Mouse (Mus musculus): ENCODE measurements around the gene Gm21887. TPM values are rescaled to one million over a fixed set of nuclear protein-coding genes. Genes with fewer than 3 reads are reported as not detected.
"Not testable (repeated sequence)": the region's sequence is repeated elsewhere in the genome, so short reads cannot be mapped to it uniquely, and the experiment has no call there.

Gene Gm21887
- polyA plus RNA-seq, 1 experiment from 2014 or later: 223 TPM

- not testable (repeated sequence) for H3K27me3 ChIP-seq (replicated peaks; ENCODE audit: control insufficient read depth, insufficient read depth, low read length); H3K4me3 ChIP-seq (ENCODE audit: low read depth, low read length); H3K27ac ChIP-seq (ENCODE audit: low read depth); H3K4me2 ChIP-seq (ENCODE audit: low read length); ATAC-seq (replicated peaks; ENCODE audit: low FRiP score, low TSS enrichment, low read depth); H3K36me3 ChIP-seq (ENCODE audit: control insufficient read depth, insufficient read depth, low read length); H3K9ac ChIP-seq (ENCODE audit: low read length); H3K4me1 ChIP-seq (replicated peaks; ENCODE audit: control insufficient read depth, insufficient read depth, low read length)
- peaks cover 36% of the 10 kb centered on the region for H3K9me3 ChIP-seq (ENCODE audit: control insufficient read depth, low read length)
- peak; percentile 67 for DNase-seq (ENCODE audit: low spot score)
- WGBS: 47% methylated on average over 11 of the region's 11 CpGs
Measured at GRCm38 (mm10) chrX:169999226-169999883, 10.1 kb upstream of the Gm21887 start.

- H3K9me3 ChIP-seq (ENCODE audit: control insufficient read depth, low read length): peaks cover 32% of the 10 kb centered on the region
- 75% methylated on average over 3 of the region's 3 CpGs for WGBS
- DNase-seq (ENCODE audit: low spot score): not testable (repeated sequence)
Measured at GRCm38 (mm10) chrX:169999912-170000641, 9.4 kb upstream of the Gm21887 start.

DNA sequence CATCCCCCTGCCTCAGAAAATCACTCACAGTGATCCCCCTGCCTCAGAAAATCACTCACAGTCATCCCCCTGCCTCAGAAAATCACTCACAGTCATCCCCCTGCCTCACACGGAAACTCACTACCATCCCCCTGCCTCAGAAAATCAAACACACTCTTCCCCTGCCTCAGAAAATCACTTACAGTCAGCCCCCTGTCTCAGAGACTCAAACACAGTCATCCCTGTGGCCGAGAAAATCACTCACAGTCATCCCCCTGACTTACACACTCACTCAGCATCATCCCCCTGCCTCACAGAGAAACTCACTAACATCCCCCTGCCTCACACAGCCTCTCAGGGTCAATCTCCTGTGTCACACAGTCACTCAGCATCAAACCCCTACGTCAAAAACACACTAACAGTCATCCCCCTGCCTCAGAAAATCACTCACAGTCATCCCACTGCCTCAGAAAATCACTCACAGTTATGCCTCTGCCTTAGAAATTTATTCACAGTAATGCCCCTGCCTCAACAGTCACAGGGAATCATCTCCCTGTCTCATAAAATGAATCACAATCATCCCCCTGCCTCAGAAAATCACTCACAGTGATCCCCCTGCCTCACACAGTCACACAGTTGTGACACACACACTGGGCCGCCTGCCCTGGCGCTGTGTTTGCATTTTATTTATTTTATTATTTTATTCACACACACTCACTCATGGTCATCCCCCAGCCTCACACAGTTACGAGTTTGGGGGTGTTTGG, 8.6 kb upstream of the Gm21887 start:
- not testable (repeated sequence) for H3K9ac ChIP-seq (ENCODE audit: low read length); H3K27ac ChIP-seq (ENCODE audit: low read depth); ATAC-seq (replicated peaks; ENCODE audit: low FRiP score, low TSS enrichment, low read depth); H3K4me2 ChIP-seq (ENCODE audit: low read length); H3K4me1 ChIP-seq (replicated peaks; ENCODE audit: control insufficient read depth, insufficient read depth, low read length); H3K36me3 ChIP-seq (ENCODE audit: control insufficient read depth, insufficient read depth, low read length); DNase-seq (ENCODE audit: low spot score); H3K4me3 ChIP-seq (ENCODE audit: low read depth, low read length); H3K27me3 ChIP-seq (replicated peaks; ENCODE audit: control insufficient read depth, insufficient read depth, low read length)
- WGBS: 46% methylated on average over 6 of the region's 6 CpGs
- peaks cover 26% of the 10 kb centered on the region for H3K9me3 ChIP-seq (ENCODE audit: control insufficient read depth, low read length)

More at GRCm38 (mm10) chrX:169999912-170000641, 9.4 kb upstream of the Gm21887 start:
- H3K9ac ChIP-seq (ENCODE audit: low read length); H3K36me3 ChIP-seq (ENCODE audit: control insufficient read depth, insufficient read depth, low read length); H3K27me3 ChIP-seq (replicated peaks; ENCODE audit: control insufficient read depth, insufficient read depth, low read length); H3K27ac ChIP-seq (ENCODE audit: low read depth); H3K4me3 ChIP-seq (ENCODE audit: low read depth, low read length); ATAC-seq (replicated peaks; ENCODE audit: low FRiP score, low TSS enrichment, low read depth); H3K4me1 ChIP-seq (replicated peaks; ENCODE audit: control insufficient read depth, insufficient read depth, low read length); H3K4me2 ChIP-seq (ENCODE audit: low read length): not testable (repeated sequence)

- not testable (repeated sequence) for H3K27ac ChIP-seq (ENCODE audit: low read depth); DNase-seq (ENCODE audit: low spot score); H3K4me3 ChIP-seq (ENCODE audit: low read depth, low read length); H3K9ac ChIP-seq (ENCODE audit: low read length); ATAC-seq (replicated peaks; ENCODE audit: low FRiP score, low TSS enrichment, low read depth); H3K4me2 ChIP-seq (ENCODE audit: low read length); H3K36me3 ChIP-seq (ENCODE audit: control insufficient read depth, insufficient read depth, low read length); H3K27me3 ChIP-seq (replicated peaks; ENCODE audit: control insufficient read depth, insufficient read depth, low read length); H3K4me1 ChIP-seq (replicated peaks; ENCODE audit: control insufficient read depth, insufficient read depth, low read length)
- 37% methylated on average over 9 of the region's 12 CpGs for WGBS
- H3K9me3 ChIP-seq (ENCODE audit: control insufficient read depth, low read length): peaks cover 24% of the 10 kb centered on the region
Measured at GRCm38 (mm10) chrX:170001388-170001695, 8.1 kb upstream of the Gm21887 start.

DNA sequence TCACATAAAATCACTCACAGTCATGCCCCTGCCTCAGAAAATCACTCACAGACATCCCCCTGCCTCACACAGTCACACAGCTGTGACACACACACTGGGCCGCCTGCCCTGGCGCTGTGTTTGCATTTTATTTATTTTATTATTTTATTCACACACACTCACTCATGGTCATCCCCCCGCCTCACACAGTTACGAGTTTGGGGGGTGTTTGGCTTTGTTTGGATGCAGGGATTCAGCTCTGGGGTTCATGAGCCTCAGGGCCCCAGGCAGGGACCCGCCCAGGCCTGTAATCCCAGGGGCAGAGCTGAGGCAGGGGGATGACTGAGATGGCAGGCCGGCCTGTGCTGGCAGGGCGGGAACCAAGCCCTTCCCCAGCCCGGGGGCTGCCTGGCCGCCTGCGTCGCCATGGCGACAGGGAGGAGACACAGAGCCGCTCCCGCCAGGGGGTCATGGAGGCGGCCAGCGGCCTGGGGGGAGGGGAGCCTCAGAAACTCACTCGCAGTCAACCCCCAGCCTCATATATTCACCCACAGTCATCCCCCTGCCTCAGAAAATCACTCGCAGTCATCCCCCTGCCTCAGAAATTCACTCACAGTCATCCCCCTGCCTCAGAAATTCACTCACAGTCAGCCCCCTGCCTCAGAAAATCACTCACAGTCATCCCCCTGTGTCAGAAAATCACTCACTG, 6.8 kb upstream of the Gm21887 start:
- H3K27ac ChIP-seq (ENCODE audit: low read depth); H3K9ac ChIP-seq (ENCODE audit: low read length); DNase-seq (ENCODE audit: low spot score); H3K4me1 ChIP-seq (replicated peaks; ENCODE audit: control insufficient read depth, insufficient read depth, low read length); H3K4me2 ChIP-seq (ENCODE audit: low read length); H3K4me3 ChIP-seq (ENCODE audit: low read depth, low read length); H3K36me3 ChIP-seq (ENCODE audit: control insufficient read depth, insufficient read depth, low read length); ATAC-seq (replicated peaks; ENCODE audit: low FRiP score, low TSS enrichment, low read depth); H3K27me3 ChIP-seq (replicated peaks; ENCODE audit: control insufficient read depth, insufficient read depth, low read length): not testable (repeated sequence)
- 32% methylated on average over 14 of the region's 18 CpGs for WGBS
- peaks cover 20% of the 10 kb centered on the region for H3K9me3 ChIP-seq (ENCODE audit: control insufficient read depth, low read length)

DNA sequence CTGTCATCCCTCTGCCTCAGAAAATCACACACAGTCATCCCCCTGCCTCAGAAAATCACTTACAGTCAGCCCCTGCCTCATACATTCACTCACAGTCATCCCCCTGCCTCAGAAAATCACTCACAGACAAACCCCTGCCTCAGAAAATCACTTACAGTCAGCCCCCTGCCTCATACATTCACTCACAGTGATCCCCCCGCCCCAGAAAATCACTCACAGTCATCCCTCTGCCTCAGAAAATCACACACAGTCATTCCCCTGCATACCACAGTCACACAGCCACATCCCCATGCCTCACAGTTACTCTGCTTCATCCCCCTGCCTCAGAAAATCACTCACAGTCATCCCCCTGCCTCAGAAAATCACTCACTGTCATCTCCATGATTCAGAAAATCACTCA, 5.9 kb upstream of the Gm21887 start:
- H3K9ac ChIP-seq (ENCODE audit: low read length); ATAC-seq (replicated peaks; ENCODE audit: low FRiP score, low TSS enrichment, low read depth); H3K4me1 ChIP-seq (replicated peaks; ENCODE audit: control insufficient read depth, insufficient read depth, low read length); H3K27me3 ChIP-seq (replicated peaks; ENCODE audit: control insufficient read depth, insufficient read depth, low read length); H3K4me2 ChIP-seq (ENCODE audit: low read length); DNase-seq (ENCODE audit: low spot score); H3K36me3 ChIP-seq (ENCODE audit: control insufficient read depth, insufficient read depth, low read length); H3K27ac ChIP-seq (ENCODE audit: low read depth); H3K4me3 ChIP-seq (ENCODE audit: low read depth, low read length): not testable (repeated sequence)
- H3K9me3 ChIP-seq (ENCODE audit: control insufficient read depth, low read length): peaks cover 25% of the 10 kb centered on the region
- WGBS: 38% methylated on average over 1 of the region's 1 CpGs

DNA sequence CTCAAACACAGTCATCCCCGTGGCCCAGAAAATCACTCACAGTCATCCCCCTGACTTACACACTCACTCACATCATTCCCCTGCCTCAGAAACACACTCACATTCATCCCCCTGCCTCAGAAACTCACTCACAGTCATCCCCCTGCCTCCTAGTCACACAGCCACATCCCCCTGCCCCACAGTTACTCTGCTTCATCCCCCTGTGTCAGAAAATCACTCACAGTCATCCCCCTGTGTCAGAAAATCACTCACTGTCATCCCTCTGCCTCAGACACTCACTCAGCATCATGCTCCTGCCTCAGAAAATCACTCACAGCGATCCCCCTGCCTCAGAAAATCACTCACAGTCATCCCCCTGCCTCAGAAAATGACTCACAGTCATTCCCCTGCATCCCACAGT, 5.2 kb upstream of the Gm21887 start:
- not testable (repeated sequence) for ATAC-seq (replicated peaks; ENCODE audit: low FRiP score, low TSS enrichment, low read depth); H3K4me1 ChIP-seq (replicated peaks; ENCODE audit: control insufficient read depth, insufficient read depth, low read length); H3K27ac ChIP-seq (ENCODE audit: low read depth); H3K4me2 ChIP-seq (ENCODE audit: low read length); H3K9ac ChIP-seq (ENCODE audit: low read length); H3K27me3 ChIP-seq (replicated peaks; ENCODE audit: control insufficient read depth, insufficient read depth, low read length); H3K36me3 ChIP-seq (ENCODE audit: control insufficient read depth, insufficient read depth, low read length); H3K4me3 ChIP-seq (ENCODE audit: low read depth, low read length); DNase-seq (ENCODE audit: low spot score)
- WGBS: 61% methylated on average over 2 of the region's 2 CpGs
- peaks cover 27% of the 10 kb centered on the region for H3K9me3 ChIP-seq (ENCODE audit: control insufficient read depth, low read length)

GRCm38 (mm10) chrX:170004793-170005192, 4.7 kb upstream of the Gm21887 start:
- peaks cover 29% of the 10 kb centered on the region for H3K9me3 ChIP-seq (ENCODE audit: control insufficient read depth, low read length)
- not testable (repeated sequence) for H3K4me2 ChIP-seq (ENCODE audit: low read length); ATAC-seq (replicated peaks; ENCODE audit: low FRiP score, low TSS enrichment, low read depth); H3K36me3 ChIP-seq (ENCODE audit: control insufficient read depth, insufficient read depth, low read length); H3K4me3 ChIP-seq (ENCODE audit: low read depth, low read length); H3K27me3 ChIP-seq (replicated peaks; ENCODE audit: control insufficient read depth, insufficient read depth, low read length); H3K4me1 ChIP-seq (replicated peaks; ENCODE audit: control insufficient read depth, insufficient read depth, low read length); H3K27ac ChIP-seq (ENCODE audit: low read depth); H3K9ac ChIP-seq (ENCODE audit: low read length); DNase-seq (ENCODE audit: low spot score)
- WGBS: 33% methylated on average over 5 of the region's 5 CpGs
